Mouse (Mus musculus) liver, embryonic 14.5 days (tissue): ENCODE results near the gene Utp14a. TPM values are rescaled to one million over a fixed set of nuclear protein-coding genes. Genes with fewer than 3 reads are reported as not detected.
A peak's percentile ranks its signal among the peaks of the same experiment; 100 is the strongest.

Experiments
- ATAC-seq: fragments of 200-750 bp; cut with Nextera tagmentation; 2 replicates; pipeline ENCODE4 v1.8.0; 2017; ENCODE audit warnings: moderate number of reproducible peaks, mild to moderate bottlenecking, moderate library complexity; ENCODE audit not compliant: insufficient read depth
- DNase-seq, 3 experiments: peaks; one replicate each; pipeline ENCODE4 v3.0.0-alpha.2; 2012 to 2013; ENCODE audit warnings: low read depth in 3 of 3, low spot score in 3 of 3
- H3K27ac ChIP-seq: fragments of 300-500 bp; sonication (generic); 2 replicates; pipeline ENCODE4 v1.5.1; 2014; ENCODE audit warnings: moderate library complexity, mild to moderate bottlenecking, control low read depth, inconsistent platforms
- H3K27me3 ChIP-seq: fragments of 300-500 bp; sonication (generic); 2 replicates; pipeline ENCODE4 v1.6.1; 2014; ENCODE audit warnings: mild to moderate bottlenecking, low read length, moderate library complexity; ENCODE audit not compliant: control insufficient read depth, insufficient read depth
- H3K36me3 ChIP-seq: fragments of 300-500 bp; sonication (generic); replicated peaks from 2 replicates; pipeline ENCODE4 v1.6.1; 2014; ENCODE audit warnings: low read depth; ENCODE audit not compliant: control insufficient read depth, insufficient read depth
- H3K4me1 ChIP-seq, 2 experiments: fragments of 200-500 bp in 1 of 2; fragments of 300-500 bp in 1 of 2; sonication (generic) in 1 of 2; replicated peaks; 2 replicates each; pipeline ENCODE4 v1.6.1; 2012 to 2014; ENCODE audit warnings: antibody characterized with exemption in 1 of 2, inconsistent platforms in 1 of 2, low read length in 1 of 2; ENCODE audit not compliant: control insufficient read depth in 2 of 2, insufficient read depth in 2 of 2
- H3K4me2 ChIP-seq: fragments of 300-500 bp; sonication (generic); 2 replicates; pipeline ENCODE4 v1.6.1; 2014; ENCODE audit warnings: low read depth, mild to moderate bottlenecking, control low read depth, moderate library complexity
- H3K4me3 ChIP-seq, 2 experiments: fragments of 200-500 bp in 1 of 2; fragments of 300-500 bp in 1 of 2; sonication (generic) in 1 of 2; 2 replicates each; pipeline ENCODE4 v1.5.1; 2012 to 2014; ENCODE audit warnings: low read depth in 2 of 2, low read length in 2 of 2, mild to moderate bottlenecking in 2 of 2, control low read depth in 1 of 2, inconsistent platforms in 1 of 2, moderate library complexity in 1 of 2; ENCODE audit not compliant: insufficient read depth in 1 of 2
- H3K9ac ChIP-seq: fragments of 300-500 bp; sonication (generic); replicated peaks from 2 replicates; pipeline ENCODE4 v1.6.1; 2014; ENCODE audit warnings: mild to moderate bottlenecking, control low read depth, moderate library complexity
- H3K9me3 ChIP-seq: fragments of 300-500 bp; sonication (generic); 2 replicates; pipeline ENCODE4 v1.6.1; 2016; ENCODE audit warnings: low read length, mixed read lengths; ENCODE audit not compliant: control insufficient read depth
- CTCF ChIP-seq: IDR thresholded peaks from 2 replicates; pipeline ENCODE4 v1.5.1; 2016; ENCODE audit warnings: antibody characterized with exemption, low read depth, control low read depth
- EP300 ChIP-seq: IDR thresholded peaks from 2 replicates; pipeline ENCODE4 v1.6.1; 2016; ENCODE audit warnings: antibody characterized with exemption, low read depth
- WGBS: fragments of 180-500 bp; shearing (Covaris S2); extraction: QIAGEN DNeasy Blood & Tissue Kit; methylation state at CpG from one replicate; pipeline ENCODE4 v1.1.7; 2014; ENCODE audit not compliant: insufficient replicate concordance; 5-methylcytosine and 5-hydroxymethylcytosine counted together
- polyA plus RNA-seq, 2 experiments: library from polyadenylated mRNA; depleted of rRNA in 1 of 2; stranded (reverse) in 1 of 2; unstranded in 1 of 2; fragments of >200 nt; fragmentation: Nextera tagmentation in 1 of 2; extraction: Ambion mirVana in 1 of 2; gene quantifications; 2 replicates each; pipeline versions ENCODE4 v1.2.1 to v1.2.3; 2012 to 2014

The Utp14a gene
- polyA plus RNA-seq, 2 experiments: 9.0 to 9.8 TPM

GRCm38 (mm10) chrX:48222706-48223105 lies 34.0 kb upstream of the Utp14a start:
- no peak for ATAC-seq
- no peak for DNase-seq
- no peak overlapping the region for H3K9ac ChIP-seq
- no peaks in the 10 kb centered on the region for H3K36me3 ChIP-seq
- TF ChIP-seq EP300 (no peak), CTCF (no peak)
- no peaks in the 10 kb centered on the region for H3K9me3 ChIP-seq
- H3K4me1 ChIP-seq: no peaks in the 10 kb centered on the region
- H3K27ac ChIP-seq: no peak overlapping the region
- no peak overlapping the region for H3K4me3 ChIP-seq
- no peak overlapping the region for H3K4me2 ChIP-seq
- no peaks in the 10 kb centered on the region for H3K27me3 ChIP-seq
- 79% methylated on average over 7 of the region's 7 CpGs for WGBS

- no peak overlapping the region for H3K9ac ChIP-seq
- 55% methylated on average over 7 of the region's 7 CpGs for WGBS
- no peak for DNase-seq
These were observed 30.4 kb upstream of the Utp14a start for GRCm38 (mm10) chrX:48226225-48226624.

GRCm38 (mm10) chrX:48234417-48234816 lies 22.2 kb upstream of the Utp14a start:
- H3K36me3 ChIP-seq: no peaks in the 10 kb centered on the region
- no peak for TF ChIP-seq CTCF
- no peak for TF ChIP-seq EP300
- H3K27me3 ChIP-seq: no peaks in the 10 kb centered on the region
- no peak overlapping the region for H3K27ac ChIP-seq
- peak overlapping the region; percentile 38; the same call in 1 of the 2 replicates for H3K4me2 ChIP-seq
- peak; percentile 20 to 38 (median 30) for DNase-seq
- ATAC-seq: peak; percentile 62; the same call in 1 of the 2 replicates
- H3K9me3 ChIP-seq: no peaks in the 10 kb centered on the region
- no peaks in the 10 kb centered on the region; a peak in 1 of 4 replicates for H3K4me1 ChIP-seq
- no peak overlapping the region for H3K4me3 ChIP-seq
- H3K9ac ChIP-seq: no peak overlapping the region
- 20% methylated on average over 7 of the region's 7 CpGs for WGBS

More at GRCm38 (mm10) chrX:48226225-48226624, 30.4 kb upstream of the Utp14a start:
- Histone ChIP-seq H3K27me3 (no peaks in the 10 kb centered on the region), H3K27ac (no peak overlapping the region), H3K4me1 (no peaks in the 10 kb centered on the region), H3K9me3 (no peaks in the 10 kb centered on the region), H3K36me3 (no peaks in the 10 kb centered on the region), H3K4me2 (no peak overlapping the region), H3K4me3 (no peak overlapping the region)
- TF ChIP-seq EP300 (no peak), CTCF (no peak)
- ATAC-seq: no peak

GRCm38 (mm10) chrX:48255830-48256428 lies 733 bp upstream of the Utp14a start:
- no peaks in the 10 kb centered on the region for H3K9me3 ChIP-seq
- H3K4me1 ChIP-seq: 0 out of 4 replicates have a peak, but pooled peaks cover 0 to 3% of the 10 kb centered on the region in 2 experiments
- no peak for TF ChIP-seq EP300
- no peak for TF ChIP-seq CTCF
- peak overlapping the region; percentile 84 for H3K27ac ChIP-seq
- ATAC-seq (peak; percentile 72), DNase-seq (peak in 2 of 3 experiments; percentile 1 to 3)
- H3K9ac ChIP-seq: peak overlapping the region; percentile 67
- H3K4me2 ChIP-seq: peak overlapping the region; percentile 75
- 9% methylated on average over 18 of the region's 18 CpGs for WGBS
- H3K27me3 ChIP-seq: no peaks in the 10 kb centered on the region
- no peaks in the 10 kb centered on the region for H3K36me3 ChIP-seq
- peak overlapping the region; percentile 74 to 98 for H3K4me3 ChIP-seq

- ATAC-seq (no peak), DNase-seq (no peak)
- Histone ChIP-seq H3K27me3 (no peaks in the 10 kb centered on the region), H3K4me2 (peak overlapping the region; percentile 74), H3K27ac (peak overlapping the region; percentile 33; the same call in 1 of the 2 replicates), H3K9ac (peak overlapping the region; percentile 74), H3K4me1 (0 out of 4 replicates have a peak, but pooled peaks cover 0 to 3% of the 10 kb centered on the region in 2 experiments), H3K9me3 (no peaks in the 10 kb centered on the region), H3K36me3 (no peaks in the 10 kb centered on the region), H3K4me3 (peak overlapping the region; percentile 74 to 93)
- TF ChIP-seq CTCF: no peak
- TF ChIP-seq EP300: no peak
- WGBS: 4% methylated on average over 16 of the region's 16 CpGs
These were observed 349 bp downstream of the Utp14a start for GRCm38 (mm10) chrX:48257011-48257410.
